Mouse (Mus musculus) adrenal gland, adult (tissue): ENCODE measurements at regions not wholly inside any gene's neighbourhood (a gene's known extent, or its start where the extent isn't known, plus 50 kb on each side); places are given as distances from the start of the nearest gene placed in this dataset.

ENCODE experiments used
- DNase-seq, 2 experiments: peaks; one replicate each; pipeline ENCODE4 v3.0.0; 2022 to 2023; ENCODE audit warnings: low spot score in 1 of 2; ENCODE audit not compliant: inconsistent age in 2 of 2

DNA sequence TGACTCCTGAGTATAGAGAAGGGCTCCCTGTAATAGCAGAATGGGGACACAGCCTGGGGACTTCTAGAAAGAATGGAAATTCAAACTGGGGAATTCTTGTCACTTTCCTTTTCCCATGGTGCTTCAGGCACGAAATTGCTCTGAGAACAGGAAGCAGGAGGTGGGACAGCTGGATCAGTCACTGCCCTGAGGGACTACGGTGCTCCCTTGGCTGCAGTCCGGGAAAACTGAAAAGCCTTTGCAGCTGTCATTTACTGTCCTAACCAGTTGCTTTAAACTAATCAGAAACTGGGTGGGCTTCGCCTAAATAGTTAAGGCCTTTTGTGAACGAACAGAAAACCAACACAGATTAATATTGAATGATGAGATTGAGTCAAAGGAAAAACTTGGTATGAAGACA is 237.9 kb downstream of the Cbln4 start:
- DNase-seq, result no peak

GRCm38 (mm10) chr2:171800511-171801268 is 242.6 kb downstream of the Cbln4 start:
- no peak for DNase-seq

- no peak for DNase-seq
Measured at GRCm38 (mm10) chr2:171799351-171799750, 243.9 kb downstream of the Cbln4 start.

DNA sequence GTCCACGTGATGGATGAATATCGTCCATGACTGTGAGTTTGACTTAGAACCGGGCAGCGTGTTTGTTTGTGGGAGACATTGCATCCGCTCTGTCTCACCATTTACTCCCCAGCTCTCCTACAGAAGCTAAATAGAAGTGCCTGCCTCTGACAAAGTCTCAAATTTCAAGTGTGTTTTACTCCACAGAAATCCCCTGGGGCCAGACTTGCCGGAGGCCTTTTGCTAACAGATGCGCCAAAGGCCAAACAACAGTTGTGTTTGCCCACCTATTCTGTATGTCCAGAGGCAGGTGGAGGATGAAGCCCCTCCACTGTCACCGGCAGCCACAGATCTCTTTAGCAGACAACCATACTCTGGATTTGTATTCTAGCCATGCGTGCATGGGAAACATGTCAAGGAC is 252.6 kb downstream of the Cbln4 start:
- DNase-seq, result no peak

DNA sequence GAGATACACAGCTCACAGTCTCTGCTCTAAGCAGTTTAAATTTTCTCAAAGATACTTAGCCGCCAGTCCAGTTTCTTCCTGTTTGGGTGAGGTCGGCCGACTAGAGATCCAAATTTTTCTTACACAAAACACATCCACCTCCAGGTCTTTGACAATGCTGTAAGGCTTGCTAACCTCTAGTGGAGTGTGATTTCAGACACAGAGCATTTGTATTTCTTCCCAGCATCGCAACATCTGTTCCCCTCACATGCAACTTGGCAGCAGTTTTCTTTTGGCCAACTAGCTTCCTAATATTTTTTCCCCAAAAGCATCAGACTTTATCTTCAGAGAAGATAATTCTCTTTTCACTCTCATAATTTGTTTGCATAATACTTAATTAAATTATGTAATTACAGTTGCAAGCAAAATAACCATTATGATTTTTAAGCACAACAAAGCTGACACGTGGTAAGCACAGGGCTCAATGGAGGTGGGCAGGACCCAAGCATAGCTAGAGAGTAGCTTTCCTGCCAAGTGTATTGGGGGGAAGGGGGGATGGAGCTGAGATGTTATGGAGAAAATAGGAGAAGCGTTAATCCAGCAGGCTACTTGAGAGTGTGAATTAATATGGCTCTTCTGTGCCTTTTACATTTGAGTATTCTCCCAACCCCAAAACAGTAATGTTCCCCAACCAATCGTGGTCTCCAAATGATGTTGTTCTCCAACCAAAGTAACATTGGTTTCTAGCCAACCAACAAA is 276.9 kb downstream of the Cbln4 start:
- DNase-seq, result no peak

- DNase-seq, result no peak
Measured at GRCm38 (mm10) chr2:171765071-171765470, 278.2 kb downstream of the Cbln4 start.

DNA sequence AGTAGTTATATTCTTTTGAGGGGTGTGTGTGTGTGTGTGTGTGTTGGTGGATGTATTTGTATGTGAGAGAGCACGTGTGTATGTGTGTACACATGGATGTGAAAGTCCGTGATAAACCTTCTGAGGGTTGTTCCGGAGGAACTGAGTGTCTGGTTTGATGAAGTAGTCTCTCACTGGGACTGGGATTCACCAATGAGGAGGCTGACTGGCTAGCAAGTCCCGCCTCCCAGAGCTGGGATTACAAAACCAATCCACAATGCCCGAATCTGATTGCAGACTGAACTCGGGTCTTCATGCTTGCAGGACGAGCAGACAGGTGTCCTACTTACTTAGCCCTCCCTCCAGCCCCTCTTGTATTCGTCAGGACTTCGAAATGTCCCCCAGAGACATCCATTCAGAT is 289.8 kb downstream of the Cbln4 start:
- no peak for DNase-seq

- DNase-seq, result no peak
Measured at GRCm38 (mm10) chr2:171747162-171747561, 296.1 kb downstream of the Cbln4 start.

DNA sequence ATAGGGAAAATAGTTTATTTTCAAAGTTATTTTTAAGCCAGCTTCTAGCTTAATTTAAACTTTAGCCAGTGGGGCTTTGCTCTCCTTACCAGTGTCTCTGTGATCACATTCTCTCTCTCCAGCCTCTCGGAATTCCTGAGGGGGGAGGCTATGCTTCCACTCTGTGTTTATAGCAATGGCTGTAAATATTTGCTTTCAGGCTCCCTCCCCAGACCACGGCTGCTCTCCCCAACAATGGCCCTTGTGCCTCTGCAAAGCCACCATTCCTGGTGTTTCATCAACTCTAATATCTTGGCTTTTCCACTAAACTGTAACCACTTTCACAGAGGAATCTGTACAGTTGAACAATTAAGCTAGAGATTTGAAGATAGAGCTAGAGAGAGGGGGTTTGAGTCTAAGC is 300.2 kb downstream of the Cbln4 start:
- no peak for DNase-seq

DNA sequence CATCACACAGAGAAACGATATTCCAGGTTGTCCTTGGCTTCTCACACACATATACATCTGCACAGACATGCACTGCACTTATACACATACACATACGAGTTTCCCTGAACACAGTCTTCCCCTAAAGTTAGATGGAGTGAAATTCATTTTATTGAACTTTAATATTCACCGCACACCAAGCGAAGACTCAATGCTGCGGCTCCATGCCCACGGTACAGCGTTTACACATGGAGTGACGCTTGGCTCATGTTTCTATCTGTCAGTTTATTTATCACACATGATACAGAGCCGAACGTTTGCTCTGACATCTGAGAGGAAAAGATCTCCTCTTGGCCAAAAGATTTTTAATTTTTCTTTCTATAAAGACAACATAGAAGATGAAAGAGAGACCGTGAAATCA is 300.6 kb downstream of the Cbln4 start:
- DNase-seq, result no peak

DNA sequence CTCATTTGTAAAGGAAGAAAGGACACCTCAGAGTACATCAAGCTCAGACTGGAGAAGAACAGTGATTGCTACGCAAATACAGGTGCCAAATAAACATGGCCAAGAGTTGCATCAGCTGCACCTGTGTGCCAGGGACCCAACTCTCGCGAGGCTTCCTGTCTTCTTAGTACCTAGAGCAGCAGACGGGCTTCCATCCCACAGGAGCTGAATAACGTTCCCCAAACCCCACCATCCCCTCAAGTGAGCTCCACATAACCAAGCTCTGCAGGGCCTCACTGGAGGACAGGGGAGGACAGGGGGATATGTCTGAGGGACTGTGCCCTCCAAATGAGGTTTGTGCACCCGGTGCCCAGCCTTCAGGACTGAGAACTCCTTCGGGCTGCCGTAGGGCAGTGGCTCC is 305.5 kb downstream of the Cbln4 start:
- DNase-seq, result no peak

DNA sequence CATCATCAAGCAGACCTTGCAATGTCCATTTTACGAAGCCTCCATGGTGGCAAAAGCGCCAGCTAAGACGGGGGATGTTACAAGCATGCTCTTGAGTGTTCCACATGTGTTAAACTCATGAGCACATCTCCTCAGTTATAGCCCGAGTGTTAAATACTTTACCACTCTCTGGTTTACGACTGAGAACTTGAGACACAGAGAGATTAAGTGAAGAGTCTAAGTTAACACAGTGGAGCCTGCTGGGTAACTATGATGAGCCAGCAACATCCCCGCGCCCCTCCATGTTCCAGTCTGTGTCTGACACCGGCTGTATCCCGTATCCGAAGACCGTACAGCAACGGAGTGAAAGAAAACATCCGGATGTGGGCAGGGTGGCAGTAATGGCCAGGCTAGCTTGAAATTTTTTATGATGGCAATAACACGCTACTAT is 308.2 kb downstream of the Cbln4 start:
- no peak for DNase-seq

DNA sequence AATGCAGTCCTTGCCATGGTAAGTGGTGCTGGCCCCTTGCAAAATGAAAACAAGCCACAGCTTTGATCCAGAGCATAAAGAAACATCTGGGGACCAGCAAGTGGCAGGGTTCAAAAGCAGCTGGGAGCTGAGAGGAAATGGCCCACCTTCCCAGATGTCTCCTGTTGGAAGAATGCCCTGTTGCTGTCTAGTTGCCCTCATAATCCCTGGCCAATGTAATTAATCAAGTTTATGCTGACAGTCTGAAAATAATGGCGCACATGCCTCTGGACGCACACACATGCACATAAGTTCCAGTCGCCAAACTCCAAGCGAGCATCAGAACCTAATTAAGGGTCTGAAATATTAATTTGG is 308.7 kb downstream of the Cbln4 start:
- no peak for DNase-seq

GRCm38 (mm10) chr2:171733965-171734633 is 309.2 kb downstream of the Cbln4 start:
- DNase-seq, result no peak

- DNase-seq, result peak in 1 of 2 experiments; percentile 7
Measured at GRCm38 (mm10) chr2:171719269-171719668, 324.0 kb downstream of the Cbln4 start.

GRCm38 (mm10) chr2:171718855-171719254 is 324.4 kb downstream of the Cbln4 start:
- no peak for DNase-seq

DNA sequence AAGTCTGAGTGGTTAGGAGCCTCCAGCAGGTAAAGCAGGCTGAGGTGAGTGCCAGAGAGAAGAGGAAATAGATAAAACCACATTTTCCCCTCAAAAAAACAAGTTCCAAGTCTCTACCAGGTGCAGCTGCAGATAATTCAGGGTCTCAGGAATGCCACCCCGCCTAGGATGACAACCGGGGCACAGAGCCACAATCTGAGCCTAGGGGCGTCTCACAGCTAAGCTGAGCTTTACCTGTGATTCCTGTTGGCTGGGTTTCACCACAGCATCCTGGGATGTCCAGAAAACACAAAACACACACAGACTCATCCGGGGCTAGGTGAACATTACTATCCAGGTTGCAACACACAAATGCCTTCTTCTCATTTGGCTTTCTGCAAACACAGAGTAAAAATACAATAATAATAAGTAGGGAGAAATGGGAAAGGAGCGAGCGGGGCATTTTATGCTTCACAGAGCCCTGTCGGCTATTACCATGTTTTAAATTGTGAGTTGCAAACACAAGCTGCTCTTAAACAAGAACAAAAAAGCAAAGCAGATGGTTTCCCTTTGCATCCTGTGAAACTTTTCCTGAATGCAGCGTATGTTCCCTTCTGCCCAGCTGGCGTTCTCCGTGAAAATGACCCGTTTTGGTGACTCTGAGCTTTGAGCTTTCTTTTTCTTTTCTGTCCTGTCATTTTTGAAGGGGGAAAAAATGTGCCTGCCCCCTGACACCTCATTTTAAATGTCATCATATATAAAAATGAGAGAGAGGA is 330.3 kb downstream of the Cbln4 start:
- no peak for DNase-seq

DNA sequence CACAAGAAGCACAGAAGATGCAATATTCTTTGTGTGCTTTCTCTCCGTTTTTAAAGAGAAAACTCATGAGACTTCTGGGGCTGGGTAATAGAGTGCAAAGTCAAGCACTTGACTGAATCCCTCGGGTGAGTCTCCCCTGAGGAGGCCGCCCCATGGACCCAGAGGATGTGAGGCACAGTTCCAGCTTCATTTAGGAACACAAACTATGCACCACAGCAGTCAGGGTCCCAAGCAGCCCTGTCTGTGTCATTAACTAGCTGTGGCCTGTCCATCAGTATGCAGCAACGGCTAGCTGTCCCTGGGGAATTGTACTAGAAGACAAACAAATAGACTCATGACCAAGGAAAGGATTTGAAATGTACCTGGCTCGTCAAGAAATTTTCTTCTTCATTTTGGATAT is 349.7 kb downstream of the Cbln4 start:
- DNase-seq, result no peak

GRCm38 (mm10) chr2:171690781-171691180 is 352.5 kb downstream of the Cbln4 start:
- no peak for DNase-seq

DNA sequence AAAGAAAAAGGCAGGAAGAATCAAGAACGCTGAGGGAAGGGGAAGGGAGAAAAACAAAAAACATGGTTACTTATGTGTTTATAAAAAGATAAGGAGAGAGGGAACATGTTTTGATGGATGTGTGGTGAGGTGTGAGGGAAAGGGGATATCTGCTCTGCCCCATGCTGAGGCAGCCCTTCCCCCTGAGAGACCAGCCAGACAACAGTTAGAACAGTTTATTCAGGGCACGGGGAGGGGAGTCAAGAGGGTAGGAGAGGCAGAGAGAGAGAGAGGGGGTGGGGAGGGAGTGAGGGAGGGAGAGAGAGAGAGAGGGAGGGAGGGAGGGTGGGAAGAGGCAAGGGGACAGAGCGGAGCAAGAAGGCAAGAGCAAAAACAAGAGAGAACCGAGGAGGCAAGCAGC is 354.2 kb downstream of the Cbln4 start:
- DNase-seq, result no peak

GRCm38 (mm10) chr2:171677998-171678397 is 365.3 kb downstream of the Cbln4 start:
- DNase-seq, result no peak
